Mouse (Mus musculus) embryonic facial prominence, embryonic 11.5 days (tissue): Measurements from ENCODE around the gene Neu4. TPM values are rescaled to one million over a fixed set of nuclear protein-coding genes. Genes with fewer than 3 reads are reported as not detected.
"Not testable (repeated sequence)": the region's sequence is repeated elsewhere in the genome, so short reads cannot be mapped to it uniquely, and the experiment has no call there.

Experiments
- ATAC-seq: fragments of 200-750 bp; cut with Nextera tagmentation; replicated peaks from 2 replicates; pipeline ENCODE4 v1.8.0; 2017; ENCODE audit warnings: low read depth; ENCODE audit not compliant: insufficient number of reproducible peaks, low FRiP score, low TSS enrichment
- DNase-seq: peaks from one replicate; pipeline ENCODE4 v3.0.0-alpha.2; 2015; ENCODE audit warnings: low spot score
- H3K27ac ChIP-seq: fragments of 300-500 bp; sonication (generic); replicated peaks from 2 replicates; pipeline ENCODE4 v1.5.1; 2014; ENCODE audit warnings: mild to moderate bottlenecking, low read depth, low read length, control low read depth
- H3K27me3 ChIP-seq: fragments of 300-500 bp; sonication (generic); 2 replicates; pipeline ENCODE4 v1.6.1; 2014; ENCODE audit warnings: mild to moderate bottlenecking, low read length, moderate library complexity, mixed read lengths; ENCODE audit not compliant: control insufficient read depth, insufficient read depth
- H3K36me3 ChIP-seq: fragments of 300-500 bp; sonication (generic); replicated peaks from 2 replicates; pipeline ENCODE4 v1.6.1; 2014; ENCODE audit warnings: low read depth, mild to moderate bottlenecking, low read length, moderate library complexity, mixed read lengths; ENCODE audit not compliant: control insufficient read depth, insufficient read depth
- H3K4me1 ChIP-seq: fragments of 300-500 bp; sonication (generic); 2 replicates; pipeline ENCODE4 v1.6.1; 2014; ENCODE audit warnings: low read length, mixed read lengths; ENCODE audit not compliant: control insufficient read depth, insufficient read depth
- H3K4me2 ChIP-seq: fragments of 300-500 bp; sonication (generic); 2 replicates; pipeline ENCODE4 v1.6.1; 2014; ENCODE audit warnings: low read depth, mild to moderate bottlenecking, control low read depth, low read length, moderate library complexity
- H3K4me3 ChIP-seq: fragments of 300-500 bp; sonication (generic); 2 replicates; pipeline ENCODE4 v1.5.1; 2014; ENCODE audit warnings: low read depth, low read length, control low read depth
- H3K9ac ChIP-seq: fragments of 300-500 bp; sonication (generic); replicated peaks from 2 replicates; pipeline ENCODE4 v1.6.1; 2014; ENCODE audit warnings: mild to moderate bottlenecking, control low read depth, low read length
- H3K9me3 ChIP-seq: fragments of 300-500 bp; sonication (generic); replicated peaks from 2 replicates; pipeline ENCODE4 v1.6.1; 2016; ENCODE audit warnings: mild to moderate bottlenecking, low read length, inconsistent platforms, mixed read lengths; ENCODE audit not compliant: control insufficient read depth
- WGBS: fragments of 180-500 bp; shearing (Covaris S2); extraction: QIAGEN DNeasy Blood & Tissue Kit; methylation state at CpG from one replicate; pipeline ENCODE4 v1.1.7; 2014; 5-methylcytosine and 5-hydroxymethylcytosine counted together
- polyA plus RNA-seq: library from polyadenylated mRNA; unstranded; fragments of >200 nt; fragmentation: Nextera tagmentation; extraction: Ambion mirVana; gene quantifications from 2 replicates; pipeline ENCODE4 v1.2.1, GENCODE M21; 2014

The Neu4 gene
- polyA plus RNA-seq, 1 experiment from 2014 or later, result not detected

DNA sequence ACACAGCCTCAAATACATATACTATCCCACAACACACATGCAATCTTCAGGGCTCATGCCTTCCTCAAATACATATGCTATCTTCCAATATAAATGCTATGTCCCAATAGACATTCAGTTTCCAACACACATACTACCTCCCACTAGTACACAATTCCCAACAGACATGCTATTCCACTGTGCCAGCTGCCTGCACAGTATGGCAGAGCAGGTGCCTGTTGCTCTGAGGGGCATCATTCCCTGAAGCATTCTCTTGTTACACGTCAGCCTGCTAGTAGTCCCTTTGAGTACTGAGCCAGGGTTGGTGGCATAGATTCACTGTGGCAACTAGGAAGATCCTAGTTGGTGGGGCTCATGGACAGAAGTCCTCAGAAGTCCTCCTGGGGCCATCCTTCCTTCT is 34.2 kb downstream of the Neu4 start:
- Histone ChIP-seq H3K27me3 (no peaks in the 10 kb centered on the region), H3K4me2 (no peak overlapping the region), H3K9me3 (no peaks in the 10 kb centered on the region), H3K27ac (no peak overlapping the region), H3K4me1 (no peaks in the 10 kb centered on the region), H3K36me3 (no peaks in the 10 kb centered on the region), H3K4me3 (no peak overlapping the region), H3K9ac (no peak overlapping the region)
- DNase-seq (no peak), ATAC-seq (no peak)
- 68% methylated on average over 1 of the region's 1 CpGs for WGBS

DNA sequence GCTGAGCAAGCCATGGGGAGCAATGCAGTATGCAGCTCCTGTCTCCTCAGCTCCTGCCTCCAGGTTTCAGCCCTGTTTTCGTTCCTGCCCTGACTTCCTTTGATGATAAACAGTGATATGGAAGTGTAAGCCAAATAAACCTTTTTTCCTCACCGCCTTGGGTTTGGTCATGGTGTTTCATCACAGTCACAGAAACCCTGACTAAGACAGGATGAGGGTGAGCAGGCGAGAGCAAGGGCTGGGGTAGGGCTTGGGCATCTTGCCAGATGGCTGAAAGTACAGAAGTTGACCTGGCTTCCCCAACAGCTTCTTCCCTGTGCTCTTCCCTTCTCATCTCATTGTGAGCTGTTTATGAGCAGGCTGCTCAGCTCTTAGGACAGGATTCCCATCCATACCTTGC is 35.7 kb downstream of the Neu4 start:
- no peak overlapping the region for H3K27ac ChIP-seq
- no peak overlapping the region for H3K4me2 ChIP-seq
- H3K9ac ChIP-seq, result no peak overlapping the region
- no peaks in the 10 kb centered on the region for H3K27me3 ChIP-seq
- H3K4me1 ChIP-seq, result no peaks in the 10 kb centered on the region
- no peak overlapping the region for H3K4me3 ChIP-seq
- no peak for ATAC-seq
- H3K36me3 ChIP-seq, result no peaks in the 10 kb centered on the region
- no peaks in the 10 kb centered on the region for H3K9me3 ChIP-seq
- 78% methylated on average over 3 of the region's 3 CpGs for WGBS
- no peak for DNase-seq

DNA sequence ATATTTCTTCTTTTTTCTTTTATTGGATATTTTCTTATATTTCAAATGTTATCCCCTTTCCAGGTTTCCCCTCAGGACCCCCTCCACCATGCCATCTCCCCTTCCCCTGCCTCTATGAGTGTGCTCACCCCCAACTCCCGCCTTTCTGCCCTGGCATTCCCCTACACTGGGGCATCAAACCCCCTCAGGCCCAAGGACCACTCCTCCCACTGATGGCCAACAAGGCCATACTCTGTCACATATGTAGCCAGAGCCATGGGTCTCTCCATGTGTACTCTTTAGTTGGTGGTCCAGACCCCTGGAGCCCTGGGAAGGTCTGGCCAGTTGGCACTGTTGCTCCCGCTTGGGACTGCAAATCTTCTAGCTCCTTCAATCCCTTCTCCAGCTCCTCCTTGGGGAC is 37.1 kb downstream of the Neu4 start:
- Histone ChIP-seq H3K4me3 (no peak overlapping the region), H3K36me3 (no peaks in the 10 kb centered on the region), H3K4me1 (no peaks in the 10 kb centered on the region), H3K9me3 (no peaks in the 10 kb centered on the region), H3K27ac (no peak overlapping the region), H3K27me3 (no peaks in the 10 kb centered on the region), H3K4me2 (no peak overlapping the region), H3K9ac (no peak overlapping the region)
- DNase-seq (no peak), ATAC-seq (no peak)
- 95% methylated on average over 2 of the region's 2 CpGs for WGBS

DNA sequence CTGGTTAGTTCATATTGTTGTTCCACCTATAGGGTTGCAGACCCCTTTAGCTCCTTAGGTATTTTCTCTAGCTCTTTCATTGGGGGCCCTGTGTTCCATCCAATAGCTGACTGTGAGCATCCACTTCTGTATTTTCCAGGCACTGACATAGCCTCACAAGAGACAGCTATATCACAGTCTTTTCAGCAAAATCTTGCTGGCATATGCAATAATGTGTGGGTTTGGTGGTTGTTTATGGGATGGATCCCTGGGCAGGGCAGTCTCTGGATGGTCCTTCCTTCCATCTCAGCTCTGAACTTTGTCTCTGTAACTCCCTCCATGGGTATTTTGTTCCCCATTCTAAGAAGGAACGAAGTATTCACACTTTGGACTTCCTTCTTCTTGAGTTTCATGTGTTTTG is 38.0 kb downstream of the Neu4 start:
- H3K4me2 ChIP-seq, DNase-seq, H3K4me1 ChIP-seq, H3K36me3 ChIP-seq, H3K27ac ChIP-seq, H3K9ac ChIP-seq, H3K27me3 ChIP-seq, H3K4me3 ChIP-seq, ATAC-seq, H3K9me3 ChIP-seq: not testable (repeated sequence)
- 69% methylated on average over 1 of the region's 1 CpGs for WGBS

DNA sequence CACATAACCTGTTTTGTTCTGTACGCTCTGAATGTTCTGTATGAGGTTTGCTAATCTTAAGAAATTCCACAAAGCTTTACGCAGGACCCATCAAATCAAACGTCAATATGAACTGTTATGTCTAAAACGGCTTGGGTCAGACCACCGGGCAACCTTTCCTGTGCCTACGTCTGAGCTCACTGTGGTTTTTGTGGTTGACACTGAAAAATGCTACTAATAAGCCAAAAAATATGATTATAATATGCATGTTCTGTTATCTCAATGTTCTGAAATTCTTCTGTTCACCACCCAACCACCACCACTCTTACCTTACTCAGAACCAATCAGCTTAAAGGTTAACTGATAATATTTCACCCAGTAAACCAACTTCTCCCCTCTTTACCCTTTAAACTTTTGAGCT is 54.5 kb downstream of the Neu4 start:
- Histone ChIP-seq H3K9me3 (no peaks in the 10 kb centered on the region), H3K27ac (no peak overlapping the region), H3K27me3 (no peaks in the 10 kb centered on the region), H3K36me3 (no peaks in the 10 kb centered on the region), H3K4me3 (no peak overlapping the region), H3K4me2 (no peak overlapping the region), H3K4me1 (no peaks in the 10 kb centered on the region), H3K9ac (no peak overlapping the region)
- WGBS, result 88% methylated on average over 6 of the region's 6 CpGs
- ATAC-seq, result no peak
- DNase-seq, result no peak

DNA sequence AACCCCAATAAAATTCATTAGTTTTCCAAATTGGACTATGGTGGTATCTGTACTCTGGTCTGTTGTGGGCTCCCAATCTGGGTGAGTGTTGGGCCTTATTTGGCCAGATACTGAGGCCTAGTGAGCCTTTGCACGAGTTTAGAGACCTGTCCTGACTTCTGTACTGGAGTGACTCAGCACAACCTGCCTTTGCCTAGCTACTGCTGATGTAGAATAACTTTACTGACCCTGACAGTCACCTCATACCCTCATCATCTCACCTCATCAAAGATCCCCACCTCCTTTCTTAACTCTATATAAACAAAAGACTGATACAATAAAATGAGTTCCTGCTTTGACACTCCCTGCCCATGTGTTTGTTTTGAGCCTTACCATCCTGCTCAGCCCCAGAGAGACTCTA is 56.5 kb downstream of the Neu4 start:
- WGBS, result 50% methylated on average over 1 of the region's 1 CpGs
- ATAC-seq (no peak), DNase-seq (no peak)
- Histone ChIP-seq H3K4me3 (no peak overlapping the region), H3K4me2 (no peak overlapping the region), H3K27ac (no peak overlapping the region), H3K9me3 (no peaks in the 10 kb centered on the region), H3K4me1 (no peaks in the 10 kb centered on the region), H3K27me3 (no peaks in the 10 kb centered on the region; the same call in 1 of the 2 replicates), H3K36me3 (no peaks in the 10 kb centered on the region), H3K9ac (no peak overlapping the region)

Other genes with a start within 250 kb of the Neu4 start
- 247 and 272 TPM in 2 replicates for gene Dtymk, start 218.5 kb upstream of the Neu4 start, polyA plus RNA-seq
- gene Ing5, start 216.5 kb upstream of the Neu4 start, polyA plus RNA-seq, result 18.1 and 20.6 TPM in 2 replicates
- gene D2hgdh, start 195.5 kb upstream of the Neu4 start, polyA plus RNA-seq, result 8.4 and 12.2 TPM in 2 replicates
- not detected in 2 replicates for gene Gal3st2, start 159.1 kb upstream of the Neu4 start, polyA plus RNA-seq
- not detected in 2 replicates for gene Gal3st2b, start 102.1 kb upstream of the Neu4 start, polyA plus RNA-seq
- not detected in 2 replicates for gene Gal3st2c, start 29.9 kb upstream of the Neu4 start, polyA plus RNA-seq
- gene Pdcd1, start 32.1 kb downstream of the Neu4 start, polyA plus RNA-seq, result not detected in 2 replicates